Mouse (Mus musculus) stomach, embryonic 15.5 days (tissue): ENCODE results near the gene Ogt. TPM values are rescaled to one million over a fixed set of nuclear protein-coding genes. Genes with fewer than 3 reads are reported as not detected.

Experiments
- ATAC-seq: fragments of 200-750 bp; cut with Nextera tagmentation; 2 replicates; pipeline ENCODE4 v1.8.0; 2017; ENCODE audit warnings: low read depth, moderate number of reproducible peaks, moderate TSS enrichment; ENCODE audit not compliant: insufficient read depth, low FRiP score
- H3K27ac ChIP-seq: fragments of 300-500 bp; sonication (generic); 2 replicates; pipeline ENCODE4 v1.5.1; 2015; ENCODE audit warnings: mild to moderate bottlenecking, inconsistent platforms
- H3K27me3 ChIP-seq: fragments of 300-500 bp; sonication (generic); replicated peaks from 2 replicates; pipeline ENCODE4 v1.6.1; 2015; ENCODE audit warnings: inconsistent platforms
- H3K36me3 ChIP-seq: fragments of 300-500 bp; sonication (generic); 2 replicates; pipeline ENCODE4 v1.6.1; 2015; ENCODE audit warnings: inconsistent platforms
- H3K4me1 ChIP-seq: fragments of 300-500 bp; sonication (generic); 2 replicates; pipeline ENCODE4 v1.6.1; 2015; ENCODE audit warnings: inconsistent platforms
- H3K4me2 ChIP-seq: fragments of 300-500 bp; sonication (generic); 2 replicates; pipeline ENCODE4 v1.6.1; 2015; ENCODE audit warnings: mild to moderate bottlenecking, inconsistent platforms
- H3K4me3 ChIP-seq: fragments of 300-500 bp; sonication (generic); replicated peaks from 2 replicates; pipeline ENCODE4 v1.5.1; 2015; ENCODE audit warnings: inconsistent platforms
- H3K9ac ChIP-seq: fragments of 300-500 bp; sonication (generic); 2 replicates; pipeline ENCODE4 v1.6.1; 2015; ENCODE audit warnings: inconsistent platforms
- H3K9me3 ChIP-seq: fragments of 300-500 bp; sonication (generic); 2 replicates; pipeline ENCODE4 v1.6.1; 2016; ENCODE audit warnings: inconsistent platforms
- WGBS: fragments of 180-500 bp; shearing (Covaris S2); methylation state at CpG from one replicate; pipeline ENCODE4 v1.1.7; 2015; 5-methylcytosine and 5-hydroxymethylcytosine counted together
- polyA plus RNA-seq: library from polyadenylated mRNA; unstranded; fragments of >200 nt; fragmentation: Nextera tagmentation; extraction: Ambion mirVana; gene quantifications from 2 replicates; pipeline ENCODE4 v1.2.1, GENCODE M21; 2015

Gene Ogt
- 132 and 136 TPM in 2 replicates for polyA plus RNA-seq

DNA sequence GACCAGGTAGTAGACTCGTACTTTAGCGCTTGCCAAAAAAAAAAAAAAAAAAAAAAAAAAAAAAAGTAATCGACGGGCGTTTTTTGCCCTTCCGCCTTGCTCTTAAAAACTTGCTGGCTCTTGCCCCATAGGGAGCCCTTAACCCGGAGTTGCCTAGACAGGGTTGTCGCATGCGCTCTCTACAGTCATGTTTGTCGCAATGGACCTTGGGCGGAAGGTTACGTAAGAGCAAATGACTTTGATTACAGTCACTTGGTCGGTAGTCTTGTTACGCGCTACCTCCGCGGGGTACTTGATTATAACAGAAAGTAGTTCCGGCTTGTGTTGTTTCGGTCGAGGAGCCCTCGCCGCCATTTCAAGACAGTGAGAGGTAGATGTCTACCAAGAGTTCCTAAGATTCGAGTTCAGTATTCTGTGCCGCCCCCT lies at the start of gene Ogt:
TSS of gene Ogt (plus strand) at position 320 of the 426 bp plus-strand sequence.
- Histone ChIP-seq H3K4me3 (peak within 1 kb of the TSS; percentile 64), H3K4me2 (peak within 1 kb of the TSS; percentile 50), H3K9me3 (no peaks in the 10 kb centered on the region), H3K27ac (peak within 1 kb of the TSS; percentile 64), H3K4me1 (0 out of 2 replicates have a peak, but pooled peaks cover 3% of the 10 kb centered on the region), H3K36me3 (no peaks in the 10 kb centered on the region), H3K27me3 (0 out of 2 replicates have a peak, but pooled peaks cover 3% of the 10 kb centered on the region), H3K9ac (peak within 1 kb of the TSS; percentile 63)
- ATAC-seq: peak; percentile 94
- 12% methylated on average over 24 of the region's 24 CpGs for WGBS

DNA sequence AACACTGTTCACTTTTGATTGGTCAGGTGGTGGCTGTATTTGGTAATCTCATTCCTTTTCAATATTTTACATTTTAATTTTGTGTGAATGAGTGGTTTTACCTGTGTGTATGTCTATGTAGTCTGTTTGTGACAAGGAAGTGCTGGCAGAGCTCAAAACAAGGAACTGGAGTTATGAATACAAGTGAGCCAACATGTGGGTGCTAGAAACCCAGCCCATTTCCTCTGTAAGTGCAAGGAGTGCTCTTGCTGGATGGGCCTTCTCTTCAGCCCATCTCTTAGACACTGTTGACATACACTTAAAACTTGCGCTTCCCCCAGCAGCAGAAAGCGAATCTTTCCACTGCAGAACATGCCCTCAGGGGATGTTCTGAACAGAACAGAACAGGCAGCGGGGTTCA lies 23.7 kb upstream of the Ogt start:
- Histone ChIP-seq H3K9me3 (no peaks in the 10 kb centered on the region), H3K4me1 (no peaks in the 10 kb centered on the region), H3K4me3 (no peak overlapping the region), H3K9ac (no peak overlapping the region), H3K27me3 (no peaks in the 10 kb centered on the region; the same call in 1 of the 2 replicates), H3K4me2 (no peak overlapping the region), H3K27ac (no peak overlapping the region), H3K36me3 (no peaks in the 10 kb centered on the region)
- 90% methylated on average over 3 of the region's 3 CpGs for WGBS
- ATAC-seq: no peak

DNA sequence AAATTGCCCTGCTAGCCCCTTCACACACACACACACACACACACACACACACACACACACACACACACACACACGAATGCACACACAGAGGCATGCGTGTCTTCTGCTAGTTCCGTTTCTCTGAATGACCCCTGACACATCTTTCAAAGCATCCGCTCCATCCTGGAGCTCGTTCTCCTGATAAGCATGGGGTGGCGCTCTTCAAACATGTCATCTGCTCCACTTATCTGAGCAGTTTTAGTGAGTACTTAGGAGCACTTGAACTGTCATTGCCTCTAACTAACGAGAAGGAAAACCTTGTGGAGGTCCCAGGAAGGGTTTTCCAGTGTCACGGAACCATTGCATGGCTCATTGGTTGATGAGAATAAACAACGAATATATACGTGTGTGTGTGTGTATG lies 22.0 kb upstream of the Ogt start:
- ATAC-seq: no peak
- H3K27ac ChIP-seq: no peak overlapping the region
- no peak overlapping the region for H3K4me3 ChIP-seq
- 65% methylated on average over 10 of the region's 10 CpGs for WGBS
- no peaks in the 10 kb centered on the region for H3K4me1 ChIP-seq
- no peaks in the 10 kb centered on the region; the same call in 1 of the 2 replicates for H3K27me3 ChIP-seq
- H3K36me3 ChIP-seq: no peaks in the 10 kb centered on the region
- H3K9me3 ChIP-seq: no peaks in the 10 kb centered on the region
- no peak overlapping the region for H3K4me2 ChIP-seq
- no peak overlapping the region for H3K9ac ChIP-seq

DNA sequence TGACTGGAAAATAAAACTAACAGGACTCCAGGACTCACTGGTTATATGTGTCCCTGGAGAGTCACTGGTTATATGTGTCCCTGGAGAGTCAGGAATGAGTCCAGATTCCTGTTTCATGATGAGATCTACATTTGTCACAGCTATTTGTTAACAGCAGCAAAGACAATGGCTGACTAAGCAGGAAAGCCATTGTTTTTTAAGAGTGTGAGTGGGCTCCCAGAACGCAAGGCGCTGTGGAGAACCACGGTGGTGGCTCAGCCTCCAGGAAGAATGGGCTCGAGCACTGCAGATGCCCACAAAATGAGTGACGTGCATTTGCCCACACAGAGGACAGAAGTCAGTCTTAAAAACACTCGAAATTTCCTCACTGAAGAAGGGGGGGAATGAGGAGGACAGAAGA lies 19.5 kb upstream of the Ogt start:
- WGBS: 71% methylated on average over 6 of the region's 6 CpGs
- Histone ChIP-seq H3K9ac (no peak overlapping the region), H3K4me3 (no peak overlapping the region), H3K4me2 (no peak overlapping the region), H3K4me1 (no peaks in the 10 kb centered on the region), H3K9me3 (no peaks in the 10 kb centered on the region), H3K36me3 (no peaks in the 10 kb centered on the region), H3K27ac (no peak overlapping the region), H3K27me3 (no peaks in the 10 kb centered on the region)
- ATAC-seq: no peak

DNA sequence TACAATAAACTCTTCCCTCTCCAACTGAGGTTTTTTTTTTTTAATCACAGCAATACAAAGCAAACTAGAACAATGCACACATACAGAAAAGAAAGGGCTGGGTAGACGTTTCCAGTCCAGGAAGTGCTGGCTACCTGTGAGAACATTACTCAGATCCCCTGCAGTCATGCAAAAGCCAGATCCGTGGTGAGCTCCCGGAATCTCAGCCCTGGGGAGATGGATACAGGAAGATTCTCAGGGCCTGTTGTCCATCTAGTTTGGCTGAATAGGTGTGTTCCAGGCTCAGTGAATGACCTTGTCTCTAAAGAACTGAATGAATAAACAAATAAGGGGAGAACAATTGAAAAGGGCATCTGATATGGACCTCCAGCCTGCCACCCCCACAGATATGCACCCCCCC lies 17.3 kb upstream of the Ogt start:
- H3K27me3 ChIP-seq: no peaks in the 10 kb centered on the region
- 37% methylated on average over 3 of the region's 3 CpGs for WGBS
- no peaks in the 10 kb centered on the region for H3K9me3 ChIP-seq
- no peak overlapping the region for H3K9ac ChIP-seq
- no peaks in the 10 kb centered on the region for H3K4me1 ChIP-seq
- no peak overlapping the region for H3K4me2 ChIP-seq
- ATAC-seq: no peak
- H3K4me3 ChIP-seq: no peak overlapping the region
- no peak overlapping the region for H3K27ac ChIP-seq
- H3K36me3 ChIP-seq: no peaks in the 10 kb centered on the region

DNA sequence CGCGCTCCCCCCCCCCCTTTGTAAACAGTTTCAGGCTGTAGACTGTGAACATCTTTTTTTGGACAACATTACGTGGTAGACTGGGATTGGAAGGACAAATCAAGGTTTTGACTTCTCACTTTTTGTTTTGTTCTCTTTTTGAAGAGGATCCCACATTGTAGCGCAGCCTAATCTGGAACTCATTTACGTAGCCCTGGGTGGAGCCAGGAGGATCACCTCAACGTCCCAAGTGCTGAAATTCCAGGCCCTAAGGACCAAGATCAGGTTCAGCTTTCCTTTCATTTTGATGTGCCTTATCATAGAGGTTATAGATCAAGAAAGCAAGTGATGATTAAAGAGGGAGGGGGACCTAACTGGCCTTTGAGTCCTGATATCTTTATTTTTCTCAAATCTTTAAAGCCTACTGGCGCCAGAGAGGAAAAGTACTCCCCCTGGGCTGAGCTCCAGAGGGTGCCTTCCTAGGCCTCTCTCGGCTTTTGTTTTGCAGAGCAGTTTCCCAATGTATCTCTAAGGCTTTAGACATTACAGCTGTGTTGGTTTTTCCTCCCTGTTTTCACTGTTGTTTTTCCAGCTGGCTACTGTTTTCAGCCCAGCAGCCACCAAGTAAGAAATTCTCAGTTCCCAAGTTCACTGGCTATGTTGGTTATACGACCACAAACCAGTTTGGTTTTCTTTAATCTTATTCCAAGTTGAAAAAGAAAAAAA lies 2.9 kb upstream of the Ogt start:
- no peak overlapping the region for H3K27ac ChIP-seq

DNA sequence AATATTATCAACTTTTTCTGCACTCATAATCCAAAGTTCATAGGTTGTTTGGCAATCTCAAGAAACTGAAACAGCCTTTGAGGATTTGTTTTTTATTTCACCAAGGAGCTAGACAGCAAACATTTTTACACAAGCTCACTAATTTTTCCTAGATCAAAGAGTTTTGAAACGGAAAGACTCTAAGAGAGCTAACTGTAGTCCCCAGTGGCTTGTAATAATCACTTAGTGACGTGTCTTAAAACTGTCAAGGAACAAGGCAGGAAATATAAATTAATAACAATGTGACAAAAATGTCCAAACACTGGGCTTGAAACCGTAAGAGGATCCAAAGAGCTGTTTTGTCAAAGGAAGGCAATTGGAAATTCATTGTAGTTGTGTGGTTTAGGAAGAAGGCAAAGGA lies 1.0 kb upstream of the Ogt start:
- Histone ChIP-seq H3K9ac (no peak overlapping the region), H3K4me1 (0 out of 2 replicates have a peak, but pooled peaks cover 3% of the 10 kb centered on the region), H3K36me3 (no peaks in the 10 kb centered on the region), H3K27ac (peak overlapping the region; percentile 63; the same call in 1 of the 2 replicates), H3K27me3 (0 out of 2 replicates have a peak, but pooled peaks cover 3% of the 10 kb centered on the region), H3K4me2 (peak overlapping the region; percentile 50), H3K4me3 (peak overlapping the region; percentile 64), H3K9me3 (no peaks in the 10 kb centered on the region)
- no peak for ATAC-seq
- WGBS: 25% methylated on average over 3 of the region's 3 CpGs

More for the DNA sequence above, 2.9 kb upstream of the Ogt start:
- Histone ChIP-seq H3K4me1 (no peaks in the 10 kb centered on the region), H3K9me3 (no peaks in the 10 kb centered on the region), H3K4me3 (no peak overlapping the region), H3K9ac (no peak overlapping the region), H3K27me3 (0 out of 2 replicates have a peak, but pooled peaks cover 3% of the 10 kb centered on the region), H3K4me2 (no peak overlapping the region), H3K36me3 (no peaks in the 10 kb centered on the region)
- 52% methylated on average over 7 of the region's 9 CpGs for WGBS
- no peak for ATAC-seq

DNA sequence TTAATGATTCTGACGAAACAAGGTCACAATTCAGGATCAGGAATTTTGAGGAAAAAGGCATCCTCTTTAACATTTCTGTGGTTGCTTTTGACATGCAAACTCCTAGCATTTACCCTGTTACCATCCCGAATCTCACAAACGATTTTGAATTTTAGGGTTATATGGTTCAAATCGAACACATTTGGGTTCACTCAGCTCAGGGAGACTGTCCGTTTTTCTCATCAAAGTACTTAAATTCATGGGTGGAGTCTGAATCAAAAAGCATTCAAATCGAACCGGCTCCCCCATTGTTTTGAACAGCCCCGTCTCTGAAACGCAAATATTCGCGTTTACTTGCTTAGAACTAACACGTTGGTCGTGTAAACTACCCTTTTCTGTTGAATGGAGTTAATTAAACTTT lies 554 bp upstream of the Ogt start:
- Histone ChIP-seq H3K4me3 (peak overlapping the region; percentile 64), H3K4me2 (peak overlapping the region; percentile 50), H3K4me1 (0 out of 2 replicates have a peak, but pooled peaks cover 3% of the 10 kb centered on the region), H3K27ac (peak overlapping the region; percentile 63; the same call in 1 of the 2 replicates), H3K9me3 (no peaks in the 10 kb centered on the region), H3K9ac (no peak overlapping the region; the same call in 1 of the 2 replicates), H3K27me3 (0 out of 2 replicates have a peak, but pooled peaks cover 3% of the 10 kb centered on the region), H3K36me3 (no peaks in the 10 kb centered on the region)
- no peak for ATAC-seq
- WGBS: 11% methylated on average over 13 of the region's 13 CpGs

DNA sequence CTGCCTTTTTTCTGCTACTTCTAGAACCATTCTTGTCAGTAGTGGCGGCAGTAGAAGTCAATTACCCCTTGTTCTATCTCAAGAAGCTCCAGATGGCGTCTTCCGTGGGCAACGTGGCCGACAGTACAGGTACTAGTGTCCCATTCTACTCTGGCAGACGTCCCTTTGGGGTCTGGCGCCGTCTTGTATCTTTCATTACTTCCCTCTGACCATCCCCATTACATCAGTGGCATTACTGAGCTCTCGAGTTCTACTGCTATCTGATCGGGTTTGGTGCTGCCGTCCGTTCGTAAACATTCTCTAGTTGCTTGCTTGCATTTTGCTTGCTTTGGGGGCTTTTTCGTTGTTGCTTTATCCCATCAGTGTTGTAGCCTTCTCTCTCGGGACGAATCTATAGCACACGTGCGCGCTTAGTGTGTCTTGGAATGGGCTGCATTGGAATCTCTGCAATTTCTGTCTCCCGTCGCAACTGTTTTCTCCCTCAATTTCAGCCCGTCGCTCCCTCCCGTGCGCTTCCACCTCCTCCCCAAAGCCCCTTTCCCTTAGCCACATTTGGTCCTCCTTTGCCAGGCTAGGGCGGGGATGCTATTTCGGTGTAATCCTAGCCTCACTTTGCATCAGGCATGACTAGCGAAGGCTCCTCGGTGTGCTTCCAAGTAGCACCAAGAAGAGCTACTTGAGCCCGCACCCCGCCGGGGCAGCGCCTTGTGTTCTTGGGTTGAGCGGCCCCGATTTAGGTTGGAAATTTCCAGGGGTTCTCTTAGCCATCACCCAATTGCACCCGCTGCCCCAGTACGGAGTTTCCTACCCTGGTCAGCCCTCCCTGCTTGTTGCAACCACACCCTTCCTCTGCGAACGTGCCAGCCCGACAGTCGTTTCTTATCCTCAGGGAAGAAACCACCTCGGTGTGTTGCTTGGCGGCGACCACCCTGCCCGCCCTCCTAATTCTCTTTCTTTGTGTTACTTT lies 617 bp downstream of the Ogt start:
- Histone ChIP-seq H3K9me3 (no peaks in the 10 kb centered on the region), H3K36me3 (no peaks in the 10 kb centered on the region), H3K27me3 (0 out of 2 replicates have a peak, but pooled peaks cover 3% of the 10 kb centered on the region), H3K27ac (peak overlapping the region; percentile 64), H3K9ac (peak overlapping the region; percentile 63), H3K4me2 (peak overlapping the region; percentile 49), H3K4me3 (peak overlapping the region; percentile 64), H3K4me1 (0 out of 2 replicates have a peak, but pooled peaks cover 3% of the 10 kb centered on the region)
- WGBS: 16% methylated on average over 45 of the region's 45 CpGs
- ATAC-seq: peak; percentile 68

DNA sequence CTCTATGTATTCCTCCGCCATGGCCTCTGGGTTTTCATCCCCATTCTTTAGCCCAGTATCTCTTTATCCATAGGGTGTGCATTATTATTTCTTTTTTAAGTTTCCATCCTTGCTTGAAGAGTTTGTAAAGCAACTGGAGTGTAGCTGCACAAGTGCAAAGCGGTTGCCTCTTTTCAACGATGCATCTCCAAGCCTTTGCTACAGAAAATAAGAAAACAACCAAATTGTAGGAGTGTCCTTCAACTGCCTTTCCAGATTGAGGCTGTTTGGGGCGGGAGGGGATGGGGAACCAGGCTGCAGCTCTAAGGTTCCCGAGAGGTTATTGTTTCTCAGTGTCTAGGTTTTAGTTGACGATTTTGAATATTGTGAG lies 1.3 kb downstream of the Ogt start:
- no peak for ATAC-seq
- Histone ChIP-seq H3K27ac (0 out of 2 replicates have a peak overlapping the region, but pooled peaks have one; percentile 64), H3K4me1 (0 out of 2 replicates have a peak, but pooled peaks cover 3% of the 10 kb centered on the region), H3K4me2 (peak overlapping the region; percentile 49), H3K36me3 (no peaks in the 10 kb centered on the region), H3K9ac (no peak overlapping the region), H3K4me3 (peak overlapping the region; percentile 64), H3K9me3 (no peaks in the 10 kb centered on the region), H3K27me3 (0 out of 2 replicates have a peak, but pooled peaks cover 3% of the 10 kb centered on the region)
- WGBS: 18% methylated on average over 6 of the region's 6 CpGs

DNA sequence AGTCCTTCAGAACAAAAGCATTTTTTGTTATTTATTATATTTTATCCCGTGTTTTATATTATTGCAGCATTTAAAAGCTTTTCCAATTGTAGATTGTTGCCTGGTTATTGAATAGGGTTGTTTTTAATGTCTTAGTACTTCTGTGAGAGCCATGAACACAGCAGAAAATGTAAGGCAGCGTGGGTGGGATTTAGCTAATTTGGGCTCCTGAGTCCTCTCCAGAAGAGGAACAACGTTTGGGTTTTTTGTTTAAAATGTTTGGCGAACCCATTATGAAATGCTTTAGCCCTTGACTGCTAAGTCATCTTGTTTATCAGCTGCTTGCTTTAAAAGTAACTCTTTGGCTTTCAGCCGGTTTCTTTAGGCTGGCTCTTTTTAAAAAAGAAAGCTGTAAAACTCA lies 2.2 kb downstream of the Ogt start:
- H3K4me2 ChIP-seq: peak overlapping the region; percentile 49
- no peak overlapping the region for H3K9ac ChIP-seq
- 0 out of 2 replicates have a peak, but pooled peaks cover 3% of the 10 kb centered on the region for H3K4me1 ChIP-seq
- H3K27me3 ChIP-seq: 0 out of 2 replicates have a peak, but pooled peaks cover 3% of the 10 kb centered on the region
- no peaks in the 10 kb centered on the region for H3K9me3 ChIP-seq
- no peak for ATAC-seq
- peak overlapping the region; percentile 39 for H3K4me3 ChIP-seq
- H3K27ac ChIP-seq: no peak overlapping the region
- H3K36me3 ChIP-seq: no peaks in the 10 kb centered on the region
- 16% methylated on average over 5 of the region's 5 CpGs for WGBS
